Comparison of ENCODE assay signal across 8 mouse cellular contexts in the genomic region with DNA sequence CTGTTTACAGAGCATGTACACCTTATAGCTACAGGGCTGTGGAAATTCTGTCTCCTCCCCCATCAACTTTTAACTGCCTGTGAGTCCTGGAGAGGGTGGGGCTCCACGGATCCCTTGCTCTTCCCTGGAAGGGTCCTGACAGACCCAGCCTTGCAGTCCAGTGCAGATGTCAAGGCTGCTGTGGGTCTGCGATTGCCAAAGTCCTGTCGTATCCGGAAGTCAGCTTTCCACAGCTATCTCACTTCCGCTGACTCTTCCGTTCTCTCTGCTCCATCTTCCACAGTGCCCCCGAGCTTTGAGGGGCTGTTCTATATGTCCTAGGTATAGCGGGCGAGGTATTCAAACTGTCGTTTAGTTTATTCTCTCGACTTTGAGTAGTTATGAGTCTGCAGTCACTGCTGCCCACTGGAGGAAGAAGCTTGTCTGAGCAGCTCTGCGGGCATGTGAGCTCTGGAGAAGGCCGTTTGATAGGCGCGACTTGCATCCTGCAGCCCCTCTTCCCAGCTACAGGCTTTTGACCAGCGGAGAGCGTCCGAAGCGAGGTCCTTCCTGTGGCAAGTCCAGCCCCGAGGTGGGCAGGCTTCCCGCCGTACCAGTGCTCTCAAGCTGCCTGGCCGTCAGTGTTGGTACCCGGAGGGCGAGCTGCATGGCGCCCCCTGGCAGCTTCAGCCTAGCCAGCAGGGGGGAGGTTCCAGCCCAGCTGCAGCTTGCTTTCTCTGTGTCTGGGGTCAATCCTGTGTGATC. TPM values are rescaled to one million over a fixed set of nuclear protein-coding genes. Genes with fewer than 3 reads are reported as not detected.
DNase-seq lines count a peak whose midpoint lies in the region; ATAC-seq and TF ChIP-seq lines count a peak whose summit lies in the region.

No protein-coding gene starts in this region.

- no peaks in the 10 kb centered on the region for H3K9me3 ChIP-seq in heart, embryonic 10.5 days
- H3K9me3 ChIP-seq in lung, postnatal 0 days (ENCODE audit: low read length), result no peaks in the 10 kb centered on the region

- 22% methylated on average over 26 of the region's 26 CpGs for WGBS in heart, embryonic 10.5 days
- WGBS in lung, postnatal 0 days, result 23% methylated on average over 26 of the region's 26 CpGs
- 62% methylated on average over 26 of the region's 26 CpGs for WGBS in olfactory bulb, adult 2 months

- H3K4me3 ChIP-seq in brown adipose tissue, adult 24 weeks (ENCODE audit: insufficient read depth, low read depth, low read length), result peak overlapping the region; percentile 56
- peak overlapping the region; percentile 56 for H3K4me3 ChIP-seq in heart, embryonic 10.5 days
- peak overlapping the region; percentile 33 for H3K4me3 ChIP-seq in lung, postnatal 0 days (ENCODE audit: low read depth, low read length)
- peak overlapping the region; percentile 35 for H3K4me3 ChIP-seq in olfactory bulb, adult 2 months (ENCODE audit: insufficient read depth, low read depth, low read length)

- peak overlapping the region; percentile 49 for H3K4me2 ChIP-seq in lung, postnatal 0 days (replicated peaks; ENCODE audit: low read depth, low read length)

- no peak overlapping the region for H3K9ac ChIP-seq in lung, postnatal 0 days (replicated peaks; ENCODE audit: low read depth)

- no peak overlapping the region for H3K27ac ChIP-seq in brown adipose tissue, adult 24 weeks (replicated peaks; ENCODE audit: low read depth, low read length)
- peak overlapping the region; percentile 88 for H3K27ac ChIP-seq in heart, embryonic 10.5 days
- peak overlapping the region; percentile 2; the same call in 1 of the 2 replicates for H3K27ac ChIP-seq in lung, postnatal 0 days (ENCODE audit: low read length)
- no peak overlapping the region for H3K27ac ChIP-seq in olfactory bulb, adult 2 months (ENCODE audit: insufficient read depth, low read depth, low read length)

- H3K4me1 ChIP-seq in brown adipose tissue, adult 24 weeks (ENCODE audit: control insufficient read depth, insufficient read depth, insufficient read length, low read length), result no peaks in the 10 kb centered on the region
- H3K4me1 ChIP-seq in heart, embryonic 10.5 days, result peaks cover 45% of the 10 kb centered on the region
- H3K4me1 ChIP-seq in lung, postnatal 0 days (ENCODE audit: insufficient read depth, low read depth, low read length), result peaks cover 8% of the 10 kb centered on the region
- H3K4me1 ChIP-seq in olfactory bulb, adult 2 months (ENCODE audit: control insufficient read depth, insufficient read depth, low read length), result peaks cover 13% of the 10 kb centered on the region

- TF ChIP-seq EP300 in lung, postnatal 0 days (IDR thresholded peaks at IDR 0.05), result no peak

- no peaks in the 10 kb centered on the region for H3K27me3 ChIP-seq in heart, embryonic 10.5 days (ENCODE audit: insufficient read depth, poor library complexity, severe bottlenecking)
- H3K27me3 ChIP-seq in lung, postnatal 0 days (replicated peaks; ENCODE audit: insufficient read depth, low read length), result no peaks in the 10 kb centered on the region

- H3K36me3 ChIP-seq in heart, embryonic 10.5 days, result 0 out of 2 replicates have a peak, but pooled peaks cover 4% of the 10 kb centered on the region
- no peaks in the 10 kb centered on the region for H3K36me3 ChIP-seq in lung, postnatal 0 days (ENCODE audit: insufficient read depth, low read length)

- ATAC-seq in lung, postnatal 0 days, result peak; percentile 61

- peak; percentile 78 for TF ChIP-seq CTCF in lung, postnatal 0 days (IDR thresholded peaks at IDR 0.05)
- TF ChIP-seq CTCF in olfactory bulb, adult 2 months (IDR thresholded peaks at IDR 0.05; ENCODE audit: insufficient read depth, low read depth, low read length), result no peak

- no peak for TF ChIP-seq POLR2A in olfactory bulb, adult 2 months (IDR thresholded peaks at IDR 0.05; ENCODE audit: insufficient read depth, low read depth, low read length)

- DNase-seq in gastrocnemius, adult 18-20 months (ENCODE audit: low spot score), result peak; percentile 12
- no peak for DNase-seq in gastrocnemius, adult 8-10 months (ENCODE audit: low spot score in 2 of 2)
- DNase-seq in heart, embryonic 10.5 days (ENCODE audit: low spot score), result peak; percentile 85
- DNase-seq in kidney, adult 9 months, result peak; percentile 27
- peak; percentile 53 for DNase-seq in lung, postnatal 0 days (ENCODE audit: low spot score)
- DNase-seq in yolk sac, embryonic 10.5 days (ENCODE audit: low spot score), result peak; percentile 53

RNA-seq across cellular contexts. Expression of gene Pigk, which starts 49.4 kb away (rescaled TPM):
- 10 to 100 TPM; 21.0 to 22.4 TPM for total RNA-seq in gastrocnemius, adult 18-20 months (2021)
- total RNA-seq in gastrocnemius, adult 8-10 months (2022), result 10 to 100 TPM; 16.3 to 18.2 (median 17.7) TPM
- polyA plus RNA-seq in brown adipose tissue, adult 24 weeks (2012; ENCODE audit: insufficient read depth, insufficient read length, missing spikeins), result 24.1 and 30.3 TPM in 2 replicates
- polyA plus RNA-seq in heart, embryonic 10.5 days (2016; fragmentation: Nextera tagmentation; extraction: Ambion mirVana), result 39.8 and 47.3 TPM in 2 replicates
- polyA plus RNA-seq in lung, postnatal 0 days (2015; fragmentation: Nextera tagmentation; extraction: Ambion mirVana), result 41.5 and 44.6 TPM in 2 replicates
- not detected in 2 replicates for polyA plus RNA-seq in olfactory bulb, adult 2 months (2012; ENCODE audit: insufficient read depth, insufficient read length, low replicate concordance, missing spikeins)

Comparison
In these comparisons a context has a peak if more than half of its experiments do, and no peak if none do; other contexts are left out.
1. DNase-seq: peak in gastrocnemius, adult 18-20 months (single experiment), heart, embryonic 10.5 days (single experiment), kidney, adult 9 months (single experiment), lung, postnatal 0 days (single experiment) and yolk sac, embryonic 10.5 days (single experiment); none in gastrocnemius, adult 8-10 months (0 of 2).
2. H3K27ac ChIP-seq: peak in heart, embryonic 10.5 days (single experiment) and lung, postnatal 0 days (single experiment); none in brown adipose tissue, adult 24 weeks (single experiment) and olfactory bulb, adult 2 months (single experiment).
3. Peak in every context shown above with its lines, with median percentiles within 50 percentile points of each other: H3K4me3 ChIP-seq.